Mouse (Mus musculus) ES-E14 (cell line): ENCODE measurements around the gene Bdkrb2. TPM values are rescaled to one million over a fixed set of nuclear protein-coding genes. Genes with fewer than 3 reads are reported as not detected.

Experiments
- DNase-seq: peaks from one replicate; pipeline ENCODE4 v3.0.0-alpha.2; 2013; ENCODE audit warnings: low read depth, low spot score
- H3K27ac ChIP-seq: 2 replicates; pipeline ENCODE4 v1.5.1; 2012; ENCODE audit warnings: low read depth, mild to moderate bottlenecking, low read length, moderate library complexity, mixed read lengths; ENCODE audit not compliant: poor library complexity, insufficient read depth, severe bottlenecking
- H3K36me3 ChIP-seq: 2 replicates; pipeline ENCODE4 v1.6.1; 2012; ENCODE audit warnings: mild to moderate bottlenecking, low read length, moderate library complexity, mixed read lengths; ENCODE audit not compliant: control insufficient read depth, poor library complexity, insufficient read depth, severe bottlenecking
- H3K4me1 ChIP-seq, 2 experiments: fragments of 150-350 bp in 1 of 2; sonication (generic) in 1 of 2; 2 replicates each; pipeline ENCODE4 v1.6.1; 2012; ENCODE audit warnings: low read length in 2 of 2, mild to moderate bottlenecking in 1 of 2, mixed read lengths in 1 of 2; ENCODE audit not compliant: control insufficient read depth in 2 of 2, insufficient read depth in 2 of 2, poor library complexity in 1 of 2
- H3K4me3 ChIP-seq, 2 experiments: fragments of 150-350 bp in 1 of 2; sonication (generic) in 1 of 2; 2 replicates each; pipeline ENCODE4 v1.5.1; 2012; ENCODE audit warnings: low read length in 2 of 2, low read depth in 1 of 2, mild to moderate bottlenecking in 1 of 2, mixed read lengths in 1 of 2; ENCODE audit not compliant: insufficient read depth in 1 of 2, poor library complexity in 1 of 2, severe bottlenecking in 1 of 2
- H3K9ac ChIP-seq: 2 replicates; pipeline ENCODE4 v1.6.1; 2012; ENCODE audit warnings: low read depth, mild to moderate bottlenecking, low read length, mixed read lengths; ENCODE audit not compliant: poor library complexity, insufficient read depth, severe bottlenecking
- H3K9me3 ChIP-seq: fragments of 150-350 bp; sonication (generic); 2 replicates; pipeline ENCODE4 v1.6.1; 2012; ENCODE audit warnings: low read depth, mild to moderate bottlenecking, low read length; ENCODE audit not compliant: control insufficient read depth, insufficient read depth
- CHD2 ChIP-seq: IDR thresholded peaks from 2 replicates; pipeline ENCODE4 v1.6.1; 2014; ENCODE audit warnings: mild to moderate bottlenecking, low read depth, low read length, inconsistent platforms
- HCFC1 ChIP-seq: IDR thresholded peaks from 2 replicates; pipeline ENCODE4 v1.6.1; 2012; ENCODE audit warnings: low read length, inconsistent platforms, borderline replicate concordance; ENCODE audit not compliant: insufficient read depth
- MAFK ChIP-seq: IDR thresholded peaks from 2 replicates; pipeline ENCODE4 v1.6.1; 2014; ENCODE audit warnings: mild to moderate bottlenecking, low read depth, low read length, inconsistent platforms; ENCODE audit not compliant: insufficient read depth
- ZC3H11A ChIP-seq: IDR thresholded peaks from 2 replicates; pipeline ENCODE4 v1.6.1; 2012; ENCODE audit warnings: low read depth, mild to moderate bottlenecking, inconsistent platforms, low read length, borderline replicate concordance
- ZNF384 ChIP-seq: IDR thresholded peaks from 2 replicates; pipeline ENCODE4 v1.6.1; 2012; ENCODE audit warnings: low read depth, low read length, inconsistent platforms
- in situ Hi-C, 2 experiments: fragments of 600-800 bp; cut with MboI; formaldehyde crosslinking; loops; one replicate each; pipeline ENCODE4 v1.15.1; 2025; ENCODE audit warnings: low sequenced_read_pairs in 2 of 2, inconsistent platforms in 1 of 2; ENCODE audit not compliant: unreplicated experiment in 2 of 2
- total RNA-seq: library from RNA; depleted of rRNA; stranded (reverse); fragments of 300-350 nt; gene quantifications from 2 replicates; pipeline ENCODE4 v1.2.3, GENCODE M21; 2012

Gene Bdkrb2
- total RNA-seq, 1 experiment: 1.2 TPM

DNA sequence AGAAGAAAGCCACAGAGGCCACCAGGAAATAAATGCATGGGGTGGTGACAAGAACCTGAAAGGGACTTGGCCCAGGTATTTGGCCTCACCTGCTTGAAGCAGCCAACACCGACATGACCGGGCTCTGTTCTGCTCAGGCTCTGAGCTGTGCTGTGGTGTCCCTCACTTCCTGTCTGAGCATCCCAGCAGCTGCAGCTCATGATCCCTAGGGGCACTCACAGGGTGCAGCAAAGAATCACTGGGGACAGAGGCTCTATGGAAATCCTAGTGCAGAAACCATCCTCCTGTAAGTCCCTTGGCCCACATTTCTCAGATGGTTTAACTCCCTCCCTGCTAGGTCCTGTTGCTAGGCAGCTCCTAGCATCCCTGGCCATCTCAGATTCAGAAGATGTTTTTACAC lies 15.9 kb upstream of the Bdkrb2 start:
- DNase-seq: no peak
- no peak overlapping the region for H3K27ac ChIP-seq
- no peak overlapping the region for H3K4me3 ChIP-seq
- H3K9ac ChIP-seq: no peak overlapping the region
- TF ChIP-seq HCFC1 (no peak), ZC3H11A (no peak), MAFK (no peak), ZNF384 (no peak), CHD2 (no peak)
- H3K4me1 ChIP-seq: peaks cover 2 to 9% of the 10 kb centered on the region in 2 experiments; a peak in 3 of 4 replicates
- no peaks in the 10 kb centered on the region for H3K36me3 ChIP-seq
- in situ Hi-C loops: no loop called here
- no peaks in the 10 kb centered on the region for H3K9me3 ChIP-seq

DNA sequence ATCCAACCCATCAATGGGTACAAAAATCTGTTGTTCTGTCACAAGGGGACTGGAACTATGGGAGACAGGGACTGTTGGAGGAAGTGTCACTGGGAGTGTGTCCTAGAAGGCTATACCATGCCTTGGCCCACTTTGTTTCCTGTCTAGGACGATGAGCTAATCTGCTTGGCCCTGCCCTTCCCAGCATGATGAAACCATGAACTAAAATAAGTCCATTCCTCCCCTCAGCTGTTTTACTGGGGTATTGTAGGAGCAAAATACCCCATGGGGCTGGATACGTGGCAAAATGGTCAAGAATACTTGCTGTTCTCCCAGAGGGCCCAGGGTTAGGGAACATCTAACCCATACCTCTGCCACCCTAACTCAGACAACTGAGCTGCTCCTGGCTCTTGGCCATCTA lies 15.0 kb upstream of the Bdkrb2 start:
- no peak for TF ChIP-seq ZC3H11A
- TF ChIP-seq HCFC1: no peak
- no peak for TF ChIP-seq MAFK
- TF ChIP-seq CHD2: no peak
- TF ChIP-seq ZNF384: no peak
- no peaks in the 10 kb centered on the region for H3K9me3 ChIP-seq
- H3K36me3 ChIP-seq: no peaks in the 10 kb centered on the region
- no peak overlapping the region for H3K4me3 ChIP-seq
- no peak overlapping the region for H3K9ac ChIP-seq
- no peak overlapping the region for H3K27ac ChIP-seq
- in situ Hi-C loops: no loop called here
- no peak for DNase-seq
- H3K4me1 ChIP-seq: peaks cover 2 to 9% of the 10 kb centered on the region in 2 experiments; a peak in 3 of 4 replicates

DNA sequence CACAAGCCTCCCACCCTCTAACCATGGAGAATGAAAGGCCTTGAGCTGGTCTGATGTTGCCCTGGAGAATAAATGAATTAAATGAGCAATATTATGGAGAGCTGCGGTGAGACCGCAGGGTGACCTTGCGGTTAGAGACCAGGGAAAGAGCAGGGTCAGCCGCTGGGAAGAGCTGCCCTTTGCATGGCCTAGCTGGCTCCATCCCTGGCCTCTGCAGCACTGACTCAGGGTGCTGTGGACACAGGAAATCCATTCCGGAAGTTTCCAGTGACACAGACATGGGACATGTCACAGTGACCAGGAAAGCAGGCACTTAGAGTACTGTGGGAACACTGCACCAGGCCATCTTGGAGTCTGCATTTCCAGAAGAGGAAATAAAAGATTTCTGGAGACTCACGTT lies 14.1 kb upstream of the Bdkrb2 start:
- no peak for DNase-seq
- TF ChIP-seq ZC3H11A: no peak
- TF ChIP-seq CHD2: no peak
- TF ChIP-seq HCFC1: no peak
- TF ChIP-seq MAFK: no peak
- TF ChIP-seq ZNF384: no peak
- H3K9me3 ChIP-seq: no peaks in the 10 kb centered on the region
- no peak overlapping the region for H3K27ac ChIP-seq
- peaks cover 2 to 6% of the 10 kb centered on the region in 2 experiments; a peak in 2 of 4 replicates for H3K4me1 ChIP-seq
- H3K9ac ChIP-seq: no peak overlapping the region
- H3K36me3 ChIP-seq: no peaks in the 10 kb centered on the region
- no peak overlapping the region for H3K4me3 ChIP-seq
- in situ Hi-C loops: no loop called here

DNA sequence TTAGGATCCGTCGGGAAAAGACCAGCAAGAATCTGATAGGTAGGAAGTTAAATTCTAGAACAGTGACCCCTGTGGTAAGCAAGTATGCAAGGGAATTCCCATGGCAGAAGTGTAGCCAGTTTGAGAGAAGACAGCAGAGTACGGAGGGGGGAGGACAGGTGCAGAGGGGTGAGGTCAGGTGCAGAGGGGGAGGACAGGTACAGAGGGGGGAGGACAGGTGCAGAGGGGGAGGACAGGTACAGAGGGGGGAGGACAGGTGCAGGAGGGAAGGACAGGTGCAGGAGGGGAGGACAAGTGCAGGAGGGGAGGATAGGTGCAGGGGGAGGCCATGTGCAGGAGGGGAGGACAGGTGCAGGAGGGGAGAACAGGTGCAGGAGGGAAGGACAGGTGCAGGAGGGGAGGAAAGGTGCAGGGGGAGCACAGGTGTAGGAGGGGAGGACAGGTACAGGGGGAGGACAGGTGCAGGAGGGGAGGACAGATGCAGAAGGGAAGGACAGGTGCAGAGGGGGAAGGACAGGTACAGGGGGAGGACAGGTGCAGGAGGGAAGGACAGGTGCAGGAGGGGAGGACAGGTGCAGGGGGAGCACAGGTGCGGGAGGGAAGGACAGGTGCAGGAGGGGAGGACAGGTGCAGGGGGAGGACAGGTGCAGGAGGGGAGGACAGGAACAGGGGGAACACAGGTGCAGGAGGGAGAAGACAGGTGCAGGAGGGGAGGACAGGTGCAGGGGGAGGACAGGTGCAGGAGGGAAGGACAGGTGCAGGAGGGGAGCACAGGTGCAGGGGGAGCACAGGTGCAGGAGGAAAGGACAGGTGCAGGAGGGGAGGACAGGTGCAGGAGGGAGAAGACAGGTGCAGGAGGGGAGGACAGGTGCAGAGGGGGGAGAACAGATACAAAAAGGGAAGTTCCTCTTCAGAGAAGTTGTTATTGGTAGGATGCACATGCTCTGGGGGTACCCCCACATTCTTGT lies 12.9 kb upstream of the Bdkrb2 start:
- Histone ChIP-seq H3K4me3 (no peak overlapping the region), H3K9me3 (no peaks in the 10 kb centered on the region), H3K36me3 (no peaks in the 10 kb centered on the region), H3K27ac (no peak overlapping the region), H3K9ac (no peak overlapping the region), H3K4me1 (peaks cover 11 to 13% of the 10 kb centered on the region in 2 experiments)
- in situ Hi-C loops: no loop called here
- TF ChIP-seq ZC3H11A (no peak), HCFC1 (no peak), ZNF384 (no peak), MAFK (no peak), CHD2 (no peak)
- no peak for DNase-seq
